Mouse (Mus musculus) limb, embryonic 10.5 days (tissue): ENCODE data around the gene Celf2. TPM values are rescaled to one million over a fixed set of nuclear protein-coding genes. Genes with fewer than 3 reads are reported as not detected.

Source experiments
- DNase-seq: peaks from one replicate; pipeline ENCODE4 v3.0.0-alpha.2; 2017; ENCODE audit warnings: low spot score
- H3K27ac ChIP-seq: fragments of 300-500 bp; sonication (generic); 2 replicates; pipeline ENCODE4 v1.5.1; 2016; ENCODE audit warnings: mild to moderate bottlenecking
- H3K27me3 ChIP-seq: fragments of 300-500 bp; sonication (generic); 2 replicates; pipeline ENCODE4 v1.6.1; 2016; ENCODE audit warnings: low read depth, mild to moderate bottlenecking; ENCODE audit not compliant: poor library complexity, severe bottlenecking
- H3K36me3 ChIP-seq: fragments of 300-500 bp; sonication (generic); 2 replicates; pipeline ENCODE4 v1.6.1; 2016; ENCODE audit warnings: mild to moderate bottlenecking, moderate library complexity
- H3K4me1 ChIP-seq: fragments of 300-500 bp; sonication (generic); 2 replicates; pipeline ENCODE4 v1.6.1; 2016
- H3K4me3 ChIP-seq: fragments of 300-500 bp; sonication (generic); 2 replicates; pipeline ENCODE4 v1.5.1; 2016; ENCODE audit warnings: mild to moderate bottlenecking, moderate library complexity
- H3K9me3 ChIP-seq: fragments of 300-500 bp; sonication (generic); replicated peaks from 2 replicates; pipeline ENCODE4 v1.6.1; 2016; ENCODE audit warnings: mild to moderate bottlenecking
- WGBS: fragments of 180-500 bp; shearing (Covaris S2); methylation state at CpG from one replicate; pipeline ENCODE4 v1.1.7; 2016; 5-methylcytosine and 5-hydroxymethylcytosine counted together
- polyA plus RNA-seq: library from polyadenylated mRNA; unstranded; fragments of >200 nt; fragmentation: Nextera tagmentation; extraction: Ambion mirVana; gene quantifications from 2 replicates; pipeline ENCODE4 v1.2.1, GENCODE M21; 2016

The Celf2 gene
- polyA plus RNA-seq, 1 experiment from 2014 or later = 16.2 TPM

- Histone ChIP-seq H3K9me3 (no peaks in the 10 kb centered on the region), H3K4me3 (peak overlapping the region; percentile 18; the same call in 1 of the 2 replicates), H3K4me1 (peaks cover 8% of the 10 kb centered on the region), H3K36me3 (no peaks in the 10 kb centered on the region), H3K27me3 (no peaks in the 10 kb centered on the region), H3K27ac (peak overlapping the region; percentile 17; the same call in 1 of the 2 replicates)
- DNase-seq = peak; percentile 62
- WGBS = 23% methylated on average over 15 of the region's 15 CpGs
These were observed 585.5 kb downstream of the Celf2 start for GRCm38 (mm10) chr2:6923738-6924474.

- H3K27ac ChIP-seq = no peak overlapping the region
- no peaks in the 10 kb centered on the region for H3K4me1 ChIP-seq
- no peak for DNase-seq
- H3K4me3 ChIP-seq = no peak overlapping the region
- H3K36me3 ChIP-seq = no peaks in the 10 kb centered on the region
- H3K27me3 ChIP-seq = no peaks in the 10 kb centered on the region
- 93% methylated on average over 4 of the region's 4 CpGs for WGBS
- no peaks in the 10 kb centered on the region for H3K9me3 ChIP-seq
These were observed 594.0 kb downstream of the Celf2 start for GRCm38 (mm10) chr2:6915386-6915785.

GRCm38 (mm10) chr2:6913315-6913714 is 596.0 kb downstream of the Celf2 start:
- 93% methylated on average over 10 of the region's 10 CpGs for WGBS
- Histone ChIP-seq H3K27me3 (no peaks in the 10 kb centered on the region), H3K4me1 (no peaks in the 10 kb centered on the region), H3K36me3 (no peaks in the 10 kb centered on the region), H3K27ac (no peak overlapping the region), H3K4me3 (no peak overlapping the region), H3K9me3 (no peaks in the 10 kb centered on the region)
- no peak for DNase-seq

GRCm38 (mm10) chr2:6911932-6912331 is 597.4 kb downstream of the Celf2 start:
- Histone ChIP-seq H3K36me3 (no peaks in the 10 kb centered on the region), H3K9me3 (no peaks in the 10 kb centered on the region), H3K27ac (no peak overlapping the region), H3K27me3 (no peaks in the 10 kb centered on the region), H3K4me3 (no peak overlapping the region), H3K4me1 (no peaks in the 10 kb centered on the region)
- no peak for DNase-seq
- WGBS = 85% methylated on average over 7 of the region's 7 CpGs

GRCm38 (mm10) chr2:6909921-6910320 is 599.4 kb downstream of the Celf2 start:
- Histone ChIP-seq H3K36me3 (no peaks in the 10 kb centered on the region), H3K27me3 (no peaks in the 10 kb centered on the region), H3K4me1 (no peaks in the 10 kb centered on the region), H3K27ac (no peak overlapping the region), H3K4me3 (no peak overlapping the region), H3K9me3 (no peaks in the 10 kb centered on the region)
- WGBS = 84% methylated on average over 7 of the region's 7 CpGs
- DNase-seq = no peak

- Histone ChIP-seq H3K4me3 (no peak overlapping the region), H3K4me1 (no peaks in the 10 kb centered on the region), H3K9me3 (no peaks in the 10 kb centered on the region), H3K27me3 (no peaks in the 10 kb centered on the region), H3K36me3 (no peaks in the 10 kb centered on the region), H3K27ac (no peak overlapping the region)
- DNase-seq = no peak
- 89% methylated on average over 3 of the region's 3 CpGs for WGBS
These were observed 605.0 kb downstream of the Celf2 start for GRCm38 (mm10) chr2:6904411-6904810.

- Histone ChIP-seq H3K4me3 (no peak overlapping the region), H3K27me3 (no peaks in the 10 kb centered on the region), H3K9me3 (no peaks in the 10 kb centered on the region), H3K4me1 (no peaks in the 10 kb centered on the region), H3K36me3 (no peaks in the 10 kb centered on the region), H3K27ac (no peak overlapping the region)
- 84% methylated on average over 4 of the region's 4 CpGs for WGBS
- DNase-seq = no peak
These were observed 606.1 kb downstream of the Celf2 start for GRCm38 (mm10) chr2:6903251-6903763.

GRCm38 (mm10) chr2:6896896-6897295 is 612.5 kb downstream of the Celf2 start:
- WGBS = 96% methylated on average over 1 of the region's 1 CpGs
- DNase-seq = no peak
- Histone ChIP-seq H3K4me1 (no peaks in the 10 kb centered on the region), H3K36me3 (no peaks in the 10 kb centered on the region), H3K4me3 (no peak overlapping the region), H3K27ac (no peak overlapping the region), H3K9me3 (no peaks in the 10 kb centered on the region), H3K27me3 (no peaks in the 10 kb centered on the region)

GRCm38 (mm10) chr2:6893597-6893996 is 615.8 kb downstream of the Celf2 start:
- Histone ChIP-seq H3K9me3 (no peaks in the 10 kb centered on the region), H3K4me3 (no peak overlapping the region), H3K4me1 (no peaks in the 10 kb centered on the region), H3K27ac (no peak overlapping the region), H3K36me3 (no peaks in the 10 kb centered on the region), H3K27me3 (no peaks in the 10 kb centered on the region)
- 89% methylated on average over 2 of the region's 2 CpGs for WGBS
- DNase-seq = no peak

- Histone ChIP-seq H3K36me3 (no peaks in the 10 kb centered on the region), H3K27ac (no peak overlapping the region), H3K9me3 (no peaks in the 10 kb centered on the region), H3K4me1 (no peaks in the 10 kb centered on the region), H3K4me3 (no peak overlapping the region), H3K27me3 (no peaks in the 10 kb centered on the region)
- 82% methylated on average over 3 of the region's 3 CpGs for WGBS
- DNase-seq = no peak
These were observed 616.3 kb downstream of the Celf2 start for GRCm38 (mm10) chr2:6893095-6893494.

GRCm38 (mm10) chr2:6884796-6885711 is 624.3 kb downstream of the Celf2 start:
- Histone ChIP-seq H3K9me3 (no peaks in the 10 kb centered on the region), H3K36me3 (no peaks in the 10 kb centered on the region), H3K4me1 (no peaks in the 10 kb centered on the region), H3K27ac (no peak overlapping the region), H3K4me3 (no peak overlapping the region), H3K27me3 (no peaks in the 10 kb centered on the region)
- DNase-seq = no peak
- 78% methylated on average over 8 of the region's 8 CpGs for WGBS

GRCm38 (mm10) chr2:6883996-6884795 is 625.2 kb downstream of the Celf2 start:
- Histone ChIP-seq H3K27ac (no peak overlapping the region), H3K27me3 (no peaks in the 10 kb centered on the region), H3K4me3 (no peak overlapping the region), H3K4me1 (no peaks in the 10 kb centered on the region), H3K9me3 (no peaks in the 10 kb centered on the region), H3K36me3 (no peaks in the 10 kb centered on the region)
- 88% methylated on average over 13 of the region's 13 CpGs for WGBS
- no peak for DNase-seq
